Mouse (Mus musculus): ENCODE measurements at regions not wholly inside any gene's neighbourhood (a gene's known extent, or its start where the extent isn't known, plus 50 kb on each side); places are given as distances from the start of the nearest gene placed in this dataset.

- no peak for ATAC-seq (ENCODE audit: low FRiP score, low read depth)
- H3K4me3 ChIP-seq = no peak overlapping the region
- H3K27ac ChIP-seq = no peak overlapping the region
- no peaks in the 10 kb centered on the region for H3K9me3 ChIP-seq
- peaks cover 13% of the 10 kb centered on the region for H3K4me1 ChIP-seq
- H3K36me3 ChIP-seq = no peaks in the 10 kb centered on the region
- H3K27me3 ChIP-seq = no peaks in the 10 kb centered on the region
- H3K4me2 ChIP-seq (replicated peaks) = no peak overlapping the region
- H3K9ac ChIP-seq = no peak overlapping the region
- 93% methylated on average over 5 of the region's 5 CpGs for WGBS
These were observed 168.0 kb downstream of the Cdh26 start for GRCm38 (mm10) chr2:178598371-178598770.

GRCm38 (mm10) chr2:178598836-178599235 is 168.5 kb downstream of the Cdh26 start:
- Histone ChIP-seq H3K27ac (no peak overlapping the region), H3K4me3 (no peak overlapping the region), H3K9me3 (no peaks in the 10 kb centered on the region), H3K36me3 (no peaks in the 10 kb centered on the region), H3K9ac (no peak overlapping the region), H3K4me2 (replicated peaks) (no peak overlapping the region), H3K4me1 (peaks cover 11% of the 10 kb centered on the region), H3K27me3 (no peaks in the 10 kb centered on the region)
- ATAC-seq (ENCODE audit: low FRiP score, low read depth) = no peak
- 95% methylated on average over 3 of the region's 3 CpGs for whole genome bisulfite sequencing

- ATAC-seq (ENCODE audit: low FRiP score, low read depth) = no peak
- no peaks in the 10 kb centered on the region for H3K27me3 ChIP-seq
- H3K4me1 ChIP-seq = no peaks in the 10 kb centered on the region
- no peak overlapping the region for H3K4me2 ChIP-seq (replicated peaks)
- no peaks in the 10 kb centered on the region for H3K36me3 ChIP-seq
- no peak overlapping the region for H3K9ac ChIP-seq
- H3K4me3 ChIP-seq = no peak overlapping the region
- H3K27ac ChIP-seq = no peak overlapping the region
- WGBS = 83% methylated on average over 2 of the region's 2 CpGs
- no peaks in the 10 kb centered on the region for H3K9me3 ChIP-seq
These were observed 173.1 kb downstream of the Cdh26 start for GRCm38 (mm10) chr2:178603443-178603842.

GRCm38 (mm10) chr2:178606733-178607132 is 176.4 kb downstream of the Cdh26 start:
- Histone ChIP-seq H3K4me2 (replicated peaks) (no peak overlapping the region), H3K27me3 (no peaks in the 10 kb centered on the region), H3K36me3 (no peaks in the 10 kb centered on the region), H3K4me3 (no peak overlapping the region), H3K4me1 (no peaks in the 10 kb centered on the region), H3K9ac (no peak overlapping the region), H3K9me3 (no peaks in the 10 kb centered on the region), H3K27ac (no peak overlapping the region)
- 66% methylated on average over 4 of the region's 4 CpGs for WGBS
- no peak for ATAC-seq (ENCODE audit: low FRiP score, low read depth)

- Histone ChIP-seq H3K36me3 (no peaks in the 10 kb centered on the region), H3K4me3 (no peak overlapping the region), H3K4me2 (replicated peaks) (no peak overlapping the region), H3K4me1 (no peaks in the 10 kb centered on the region), H3K27me3 (no peaks in the 10 kb centered on the region), H3K9ac (no peak overlapping the region), H3K9me3 (no peaks in the 10 kb centered on the region), H3K27ac (no peak overlapping the region)
- no peak for ATAC-seq (ENCODE audit: low FRiP score, low read depth)
- 41% methylated on average over 18 of the region's 18 CpGs for WGBS
These were observed 180.1 kb downstream of the Cdh26 start for GRCm38 (mm10) chr2:178610211-178610975.

- H3K27me3 ChIP-seq = no peaks in the 10 kb centered on the region
- ATAC-seq (ENCODE audit: low FRiP score, low read depth) = no peak
- peaks cover 3% of the 10 kb centered on the region; the same call in 1 of the 2 replicates for H3K4me1 ChIP-seq
- H3K9ac ChIP-seq = no peak overlapping the region
- H3K36me3 ChIP-seq = no peaks in the 10 kb centered on the region
- no peaks in the 10 kb centered on the region for H3K9me3 ChIP-seq
- H3K27ac ChIP-seq = no peak overlapping the region
- 77% methylated on average over 7 of the region's 7 CpGs for WGBS
- no peak overlapping the region for H3K4me3 ChIP-seq
- H3K4me2 ChIP-seq (replicated peaks) = no peak overlapping the region
These were observed 184.4 kb downstream of the Cdh26 start for GRCm38 (mm10) chr2:178614761-178615160.

- no peak for ATAC-seq (ENCODE audit: low FRiP score, low read depth)
- Histone ChIP-seq H3K9me3 (no peaks in the 10 kb centered on the region), H3K4me1 (0 out of 2 replicates have a peak, but pooled peaks cover 4% of the 10 kb centered on the region), H3K36me3 (no peaks in the 10 kb centered on the region), H3K4me2 (replicated peaks) (no peak overlapping the region), H3K4me3 (no peak overlapping the region), H3K9ac (no peak overlapping the region), H3K27ac (no peak overlapping the region), H3K27me3 (peaks cover 2% of the 10 kb centered on the region; the same call in 1 of the 2 replicates)
- WGBS = 53% methylated on average over 3 of the region's 3 CpGs
These were observed 192.5 kb downstream of the Cdh26 start for GRCm38 (mm10) chr2:178622801-178623200.

GRCm38 (mm10) chr2:178624475-178624874 is 194.1 kb downstream of the Cdh26 start:
- Histone ChIP-seq H3K4me3 (no peak overlapping the region), H3K4me1 (0 out of 2 replicates have a peak, but pooled peaks cover 6% of the 10 kb centered on the region), H3K27me3 (peaks cover 3% of the 10 kb centered on the region; the same call in 1 of the 2 replicates), H3K9ac (no peak overlapping the region), H3K4me2 (replicated peaks) (no peak overlapping the region), H3K27ac (no peak overlapping the region), H3K36me3 (no peaks in the 10 kb centered on the region), H3K9me3 (no peaks in the 10 kb centered on the region)
- ATAC-seq (ENCODE audit: low FRiP score, low read depth) = no peak
- WGBS = 86% methylated on average over 3 of the region's 3 CpGs

- Histone ChIP-seq H3K4me2 (replicated peaks) (no peak overlapping the region), H3K36me3 (no peaks in the 10 kb centered on the region), H3K27me3 (peaks cover 3% of the 10 kb centered on the region; the same call in 1 of the 2 replicates), H3K4me1 (0 out of 2 replicates have a peak, but pooled peaks cover 6% of the 10 kb centered on the region), H3K4me3 (no peak overlapping the region), H3K9me3 (no peaks in the 10 kb centered on the region), H3K27ac (no peak overlapping the region), H3K9ac (no peak overlapping the region)
- ATAC-seq (ENCODE audit: low FRiP score, low read depth) = no peak
- WGBS = 83% methylated on average over 1 of the region's 1 CpGs
These were observed 194.6 kb downstream of the Cdh26 start for GRCm38 (mm10) chr2:178624907-178625306.

GRCm38 (mm10) chr2:178629756-178630155 is 199.4 kb downstream of the Cdh26 start:
- Histone ChIP-seq H3K27me3 (peaks cover 3% of the 10 kb centered on the region; the same call in 1 of the 2 replicates), H3K4me3 (no peak overlapping the region), H3K9ac (no peak overlapping the region), H3K27ac (no peak overlapping the region), H3K9me3 (no peaks in the 10 kb centered on the region), H3K4me2 (replicated peaks) (no peak overlapping the region), H3K4me1 (peaks cover 53% of the 10 kb centered on the region), H3K36me3 (no peaks in the 10 kb centered on the region)
- WGBS = 25% methylated on average over 7 of the region's 7 CpGs
- ATAC-seq (ENCODE audit: low FRiP score, low read depth) = no peak

GRCm38 (mm10) chr2:178630511-178630910 is 200.2 kb downstream of the Cdh26 start:
- H3K27me3 ChIP-seq = peaks cover 3% of the 10 kb centered on the region; the same call in 1 of the 2 replicates
- H3K9ac ChIP-seq = no peak overlapping the region
- no peak overlapping the region for H3K27ac ChIP-seq
- H3K4me2 ChIP-seq (replicated peaks) = no peak overlapping the region
- H3K36me3 ChIP-seq = no peaks in the 10 kb centered on the region
- H3K9me3 ChIP-seq = no peaks in the 10 kb centered on the region
- no peak overlapping the region for H3K4me3 ChIP-seq
- peaks cover 60% of the 10 kb centered on the region for H3K4me1 ChIP-seq
- WGBS = 55% methylated on average over 12 of the region's 12 CpGs
- peak; percentile 53; the same call in 1 of the 2 replicates for ATAC-seq (ENCODE audit: low FRiP score, low read depth)

GRCm38 (mm10) chr2:178631336-178631735 is 201.0 kb downstream of the Cdh26 start:
- Histone ChIP-seq H3K4me2 (replicated peaks) (no peak overlapping the region), H3K9ac (no peak overlapping the region), H3K27me3 (peaks cover 3% of the 10 kb centered on the region; the same call in 1 of the 2 replicates), H3K9me3 (no peaks in the 10 kb centered on the region), H3K4me1 (peaks cover 69% of the 10 kb centered on the region), H3K27ac (peak overlapping the region; percentile 73; the same call in 1 of the 2 replicates), H3K36me3 (no peaks in the 10 kb centered on the region), H3K4me3 (no peak overlapping the region)
- no peak for ATAC-seq (ENCODE audit: low FRiP score, low read depth)
- WGBS = 30% methylated on average over 3 of the region's 3 CpGs

Measured in limb, embryonic 13.5 days (tissue).